Mouse (Mus musculus): Measurements from ENCODE around the gene Nras. TPM values are rescaled to one million over a fixed set of nuclear protein-coding genes. Genes with fewer than 3 reads are reported as not detected.

Nras gene
- total RNA-seq, 2 experiments from 2014 or later, result 67.0 to 87.2 TPM

- intact Hi-C loops (cut with DNase I), result no loop called here
- no peak for DNase-seq
These were observed 24.7 kb downstream of the Nras start for GRCm38 (mm10) chr3:103082761-103083160.

GRCm38 (mm10) chr3:103085986-103086385 is 27.9 kb downstream of the Nras start:
- intact Hi-C loops (cut with DNase I), result no loop called here
- no peak for DNase-seq

- intact Hi-C loops (cut with DNase I), result no loop called here
- DNase-seq, result no peak
These were observed 33.7 kb downstream of the Nras start for GRCm38 (mm10) chr3:103091753-103092152.

GRCm38 (mm10) chr3:103098662-103099061 is 40.6 kb downstream of the Nras start:
- peak in 1 of 2 experiments; percentile 11 for DNase-seq
- intact Hi-C loops (cut with DNase I), result no loop called here

GRCm38 (mm10) chr3:103099667-103100066 is 41.6 kb downstream of the Nras start:
- DNase-seq, result no peak
- intact Hi-C loops (cut with DNase I), result no loop called here

- no peak for DNase-seq
- intact Hi-C loops (cut with DNase I), result no loop called here
These were observed 42.6 kb downstream of the Nras start for GRCm38 (mm10) chr3:103100735-103101134.

GRCm38 (mm10) chr3:103101194-103101593 is 43.1 kb downstream of the Nras start:
- intact Hi-C loops (cut with DNase I), result no loop called here
- no peak for DNase-seq

GRCm38 (mm10) chr3:103101909-103102308 is 43.8 kb downstream of the Nras start:
- no peak for DNase-seq
- intact Hi-C loops (cut with DNase I), result loop anchor here (2.0 kb wide), 2 partner anchors 45 to 69 kb away; partner anchors contain the start of gene Bcas2

- DNase-seq, result peak; percentile 93 to 97
- intact Hi-C loops (cut with DNase I), result loop anchor here (2.0 kb wide), 2 partner anchors 44 to 68 kb away; partner anchors contain the start of gene Bcas2
These were observed 44.6 kb downstream of the Nras start, which contains the start of gene Dennd2c for GRCm38 (mm10) chr3:103102454-103103390. TSS of gene Dennd2c (plus strand) at chr3:103102604.

- DNase-seq, result no peak
These were observed 49.6 kb downstream of the Nras start for GRCm38 (mm10) chr3:103107565-103108240.

GRCm38 (mm10) chr3:103112216-103112615 is 54.1 kb downstream of the Nras start:
- intact Hi-C loops (cut with DNase I), result no loop called here
- DNase-seq, result no peak

More at GRCm38 (mm10) chr3:103107565-103108240, 49.6 kb downstream of the Nras start:
- intact Hi-C loops (cut with DNase I), result no loop called here

Other genes starting within 250 kb of the Nras start
- gene Sycp1, start 122.2 kb upstream of the Nras start, total RNA-seq (2021), result not detected
- under 1 TPM in 1 of 2 experiments, not detected in 1; 0.15 TPM for gene Nr1h5, start 94.2 kb upstream of the Nras start, total RNA-seq (2021)
- 10 to 100 TPM; 87.8 to 90.9 TPM for gene Sike1, start 62.6 kb upstream of the Nras start, total RNA-seq (2021)
- 100 to 1,000 TPM; 413 to 418 TPM for gene Csde1, start 37.9 kb upstream of the Nras start, total RNA-seq (2021)
- gene Ampd1, start 15.7 kb downstream of the Nras start, total RNA-seq (2021), result not detected
- gene Dennd2c, start 44.3 kb downstream of the Nras start, total RNA-seq (2021), result 1 to 10 TPM; 2.9 to 3.4 TPM
- 10 to 100 TPM; 47.7 to 48.0 TPM for gene Bcas2, start 113.4 kb downstream of the Nras start, total RNA-seq (2021)
- gene Trim33, start 221.0 kb downstream of the Nras start, total RNA-seq (2021), result 10 to 100 TPM; 16.7 to 16.9 TPM

Data from heart, postnatal 14 days (tissue).